In the genomic region with DNA sequence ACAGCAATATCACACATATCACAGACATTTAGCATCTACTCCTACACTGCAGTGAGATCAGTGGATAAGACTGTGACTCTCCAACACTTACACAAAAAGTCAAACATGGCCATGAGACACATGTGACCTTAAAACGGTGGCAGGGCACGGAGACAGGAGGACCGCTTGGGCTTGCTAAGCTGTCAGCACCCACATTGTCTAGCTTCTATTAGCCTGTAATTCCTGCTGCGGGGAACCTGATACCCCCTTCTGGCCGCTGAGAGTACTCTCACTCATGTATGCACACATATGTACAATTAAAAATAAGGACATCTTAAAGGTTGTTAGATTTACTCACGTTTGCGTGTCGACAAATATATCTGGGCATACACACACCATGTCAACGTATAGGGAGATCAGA, we compare ENCODE assay signal across 13 mouse cellular contexts.
DNase-seq lines count a peak whose midpoint lies in the region; ATAC-seq and TF ChIP-seq lines count a peak whose summit lies in the region.
"Had no signal": no experiment of that assay in that cellular context is flagged by ENCODE, and none has a peak within 500 bp of the region (broad histone marks: within the 10 kb centered on the region; RNA-seq: fewer than 3 reads in every experiment).

No protein-coding gene starts in this region.

- TF ChIP-seq EP300 in heart, adult 2 months (IDR thresholded peaks at IDR 0.05; ENCODE audit: insufficient read depth, low read depth, low read length), result no peak

- no peaks in the 10 kb centered on the region for H3K79me2 ChIP-seq in heart, adult 2 months (replicated peaks; ENCODE audit: control insufficient read depth, insufficient read depth, low read length)
- no peaks in the 10 kb centered on the region for H3K79me2 ChIP-seq in macrophage (ENCODE audit: inconsistent target)

- H3K36me3 ChIP-seq in heart, adult 2 months (ENCODE audit: control insufficient read depth, insufficient read depth, low read length), result peaks cover 7% of the 10 kb centered on the region
- peaks cover 4% of the 10 kb centered on the region; the same call in 1 of the 2 replicates for H3K36me3 ChIP-seq in macrophage (ENCODE audit: inconsistent target)
- peaks cover 9% of the 10 kb centered on the region for H3K36me3 ChIP-seq in hindbrain, embryonic 13.5 days

- POLR2A ChIA-PET in Patski (lab: Charles Lee), result no interaction called here

- H3K4me3 ChIP-seq in heart, adult 2 months, result no peak overlapping the region
- H3K4me3 ChIP-seq in lung, adult 2 months (replicated peaks; ENCODE audit: extremely low read depth, low read depth, low read length), result no peak overlapping the region
- H3K4me3 ChIP-seq in macrophage (ENCODE audit: inconsistent target), result no peak overlapping the region
- no peak overlapping the region for H3K4me3 ChIP-seq in hindbrain, embryonic 13.5 days
- H3K4me3 ChIP-seq: erythroblast, embryonic 14.5 days; neural tube, embryonic 15.5 days had no signal

- no peaks in the 10 kb centered on the region for H3K9me3 ChIP-seq in hindbrain, embryonic 13.5 days
- H3K9me3 ChIP-seq: neural tube, embryonic 15.5 days had no signal

- intact Hi-C loops in heart, adult 2 months (cut with DNase I), result no loop called here

- CTCF ChIA-PET in Patski (lab: Charles Lee), result interaction anchor here (1.2 kb wide), 1 partner anchor 86 kb away, joined by 3 read pairs; no protein-coding TSS in a partner anchor

- no peak overlapping the region for H3K9ac ChIP-seq in heart, adult 2 months (ENCODE audit: low read depth, low read length)
- no peak overlapping the region for H3K9ac ChIP-seq in hindbrain, embryonic 13.5 days
- H3K9ac ChIP-seq: neural tube, embryonic 15.5 days had no signal

- no peak overlapping the region for H3K4me2 ChIP-seq in hindbrain, embryonic 13.5 days
- H3K4me2 ChIP-seq: neural tube, embryonic 15.5 days had no signal

- H3K4me1 ChIP-seq in heart, adult 2 months (ENCODE audit: control insufficient read depth, insufficient read depth, low read length), result peaks cover 27% of the 10 kb centered on the region
- H3K4me1 ChIP-seq in lung, adult 2 months (ENCODE audit: control insufficient read depth, insufficient read depth, low read length), result peaks cover 7% of the 10 kb centered on the region; the same call in 1 of the 2 replicates
- peaks cover 10% of the 10 kb centered on the region for H3K4me1 ChIP-seq in hindbrain, embryonic 13.5 days (replicated peaks)

- ATAC-seq in Patski, result no peak
- no peak for ATAC-seq in hindbrain, embryonic 13.5 days (ENCODE audit: low FRiP score)
- ATAC-seq: midbrain, embryonic 16.5 days had no signal

- WGBS in heart, adult 2 months, result 81% methylated on average over 9 of the region's 9 CpGs
- 75% methylated on average over 9 of the region's 9 CpGs for WGBS in lung, adult 2 months
- WGBS in macrophage (ENCODE audit: missing documents), result 80% methylated on average over 7 of the region's 9 CpGs
- WGBS in hindbrain, embryonic 13.5 days, result 89% methylated on average over 9 of the region's 9 CpGs

- no peaks in the 10 kb centered on the region for H3K27me3 ChIP-seq in heart, adult 2 months (ENCODE audit: control insufficient read depth, insufficient read depth, low read length)
- no peaks in the 10 kb centered on the region for H3K27me3 ChIP-seq in Patski
- no peaks in the 10 kb centered on the region for H3K27me3 ChIP-seq in hindbrain, embryonic 13.5 days
- H3K27me3 ChIP-seq: neural tube, embryonic 15.5 days had no signal

- no peak for TF ChIP-seq POLR2A in heart, adult 2 months (IDR thresholded peaks at IDR 0.05; ENCODE audit: insufficient read depth, low read depth, low read length)
- TF ChIP-seq POLR2A in lung, adult 2 months (IDR thresholded peaks at IDR 0.05; ENCODE audit: borderline replicate concordance, extremely low read depth, low read depth, low read length), result no peak

- no peak for DNase-seq in heart, adult 2 months
- no peak for DNase-seq in heart, postnatal 4 days
- no peak for DNase-seq in lung, adult 2 months
- DNase-seq in lung, postnatal 4 days, result no peak
- DNase-seq in Patski (ENCODE audit: low read depth, low spot score), result no peak
- no peak for DNase-seq in urinary bladder, postnatal 36 days (ENCODE audit: low spot score in 2 of 2)
- DNase-seq: B cell, adult 2 months; cerebellum, postnatal 36 days had no signal

- peak; percentile 36 for TF ChIP-seq CTCF in heart, adult 2 months (IDR thresholded peaks at IDR 0.05)
- TF ChIP-seq CTCF in lung, adult 2 months (IDR thresholded peaks at IDR 0.05; ENCODE audit: insufficient read depth, low read length), result 0 out of 2 replicates have a peak, but pooled peaks have one; percentile 13
- TF ChIP-seq CTCF in Patski (IDR thresholded peaks at IDR 0.05), result peak; percentile 20

- no peak overlapping the region; the same call in 1 of the 2 replicates for H3K27ac ChIP-seq in heart, adult 2 months
- H3K27ac ChIP-seq in macrophage, result peak overlapping the region; percentile 41
- no peak overlapping the region for H3K27ac ChIP-seq in hindbrain, embryonic 13.5 days
- H3K27ac ChIP-seq: neural tube, embryonic 15.5 days had no signal

- in situ Hi-C loops in Patski (cut with MboI; ENCODE audit: low pct_unique_long_range_greater_than_20kb), result no loop called here
